Mouse (Mus musculus): Measurements from ENCODE around the gene T2. TPM values are rescaled to one million over a fixed set of nuclear protein-coding genes. Genes with fewer than 3 reads are reported as not detected.
A peak's percentile ranks its signal among the peaks of the same experiment; 100 is the strongest.

Gene T2
- polyA plus RNA-seq, 1 experiment from 2014 or later = 0.58 TPM

GRCm38 (mm10) chr17:8341360-8341963, 14.3 kb upstream of the T2 start:
- WGBS = 6% methylated on average over 45 of the region's 46 CpGs
- H3K36me3 ChIP-seq = no peaks in the 10 kb centered on the region
- H3K4me1 ChIP-seq (replicated peaks) = peaks cover 53% of the 10 kb centered on the region
- no peaks in the 10 kb centered on the region for H3K27me3 ChIP-seq
- no peak; the same call in 1 of the 2 replicates for ATAC-seq (ENCODE audit: low FRiP score, low read depth)
- peak overlapping the region; percentile 97 for H3K9ac ChIP-seq
- peak overlapping the region; percentile 97 for H3K4me2 ChIP-seq
- peak overlapping the region; percentile 95 for H3K27ac ChIP-seq (replicated peaks)
- peak overlapping the region; percentile 80 for H3K4me3 ChIP-seq
- H3K9me3 ChIP-seq = no peaks in the 10 kb centered on the region

GRCm38 (mm10) chr17:8342706-8343105, 13.1 kb upstream of the T2 start:
- peak overlapping the region; percentile 97 for H3K4me2 ChIP-seq
- H3K27me3 ChIP-seq = no peaks in the 10 kb centered on the region
- 43% methylated on average over 5 of the region's 5 CpGs for WGBS
- peak overlapping the region; percentile 97 for H3K9ac ChIP-seq
- no peaks in the 10 kb centered on the region for H3K36me3 ChIP-seq
- 0 out of 2 replicates have a peak overlapping the region, but pooled peaks have one; percentile 10 for H3K27ac ChIP-seq (replicated peaks)
- no peak for ATAC-seq (ENCODE audit: low FRiP score, low read depth)
- H3K9me3 ChIP-seq = no peaks in the 10 kb centered on the region
- peak overlapping the region; percentile 80 for H3K4me3 ChIP-seq
- peaks cover 53% of the 10 kb centered on the region for H3K4me1 ChIP-seq (replicated peaks)

GRCm38 (mm10) chr17:8343416-8343815, 12.4 kb upstream of the T2 start:
- WGBS = 52% methylated on average over 6 of the region's 6 CpGs
- ATAC-seq (ENCODE audit: low FRiP score, low read depth) = no peak
- H3K9ac ChIP-seq = no peak overlapping the region
- no peak overlapping the region for H3K27ac ChIP-seq (replicated peaks)
- no peak overlapping the region for H3K4me3 ChIP-seq
- no peaks in the 10 kb centered on the region for H3K27me3 ChIP-seq
- peaks cover 53% of the 10 kb centered on the region for H3K4me1 ChIP-seq (replicated peaks)
- peak overlapping the region; percentile 97 for H3K4me2 ChIP-seq
- H3K36me3 ChIP-seq = no peaks in the 10 kb centered on the region
- no peaks in the 10 kb centered on the region for H3K9me3 ChIP-seq

- Histone ChIP-seq H3K4me3 (no peak overlapping the region), H3K4me1 (replicated peaks) (peaks cover 15% of the 10 kb centered on the region), H3K27me3 (no peaks in the 10 kb centered on the region), H3K27ac (replicated peaks) (no peak overlapping the region), H3K4me2 (no peak overlapping the region), H3K9me3 (no peaks in the 10 kb centered on the region), H3K9ac (no peak overlapping the region), H3K36me3 (no peaks in the 10 kb centered on the region)
- WGBS = 74% methylated on average over 5 of the region's 5 CpGs
- no peak for ATAC-seq (ENCODE audit: low FRiP score, low read depth)
Measured at GRCm38 (mm10) chr17:8347765-8348285, 8.0 kb upstream of the T2 start.

GRCm38 (mm10) chr17:8348941-8349340, 6.9 kb upstream of the T2 start:
- Histone ChIP-seq H3K4me2 (no peak overlapping the region), H3K4me1 (replicated peaks) (peaks cover 6% of the 10 kb centered on the region; the same call in 1 of the 2 replicates), H3K9ac (no peak overlapping the region), H3K9me3 (no peaks in the 10 kb centered on the region), H3K4me3 (no peak overlapping the region), H3K27ac (replicated peaks) (no peak overlapping the region), H3K36me3 (no peaks in the 10 kb centered on the region), H3K27me3 (no peaks in the 10 kb centered on the region)
- no peak for ATAC-seq (ENCODE audit: low FRiP score, low read depth)
- WGBS = 85% methylated on average over 4 of the region's 4 CpGs

- Histone ChIP-seq H3K4me1 (replicated peaks) (no peaks in the 10 kb centered on the region), H3K9me3 (no peaks in the 10 kb centered on the region), H3K27ac (replicated peaks) (no peak overlapping the region), H3K4me2 (no peak overlapping the region), H3K4me3 (no peak overlapping the region), H3K9ac (no peak overlapping the region), H3K36me3 (no peaks in the 10 kb centered on the region), H3K27me3 (no peaks in the 10 kb centered on the region)
- ATAC-seq (ENCODE audit: low FRiP score, low read depth) = 0 out of 2 replicates have a peak, but pooled peaks have one; percentile 30
- 18% methylated on average over 7 of the region's 7 CpGs for WGBS
Measured at GRCm38 (mm10) chr17:8351088-8351487, 4.7 kb upstream of the T2 start.

- Histone ChIP-seq H3K4me3 (no peak overlapping the region), H3K27me3 (no peaks in the 10 kb centered on the region), H3K27ac (replicated peaks) (no peak overlapping the region), H3K9me3 (no peaks in the 10 kb centered on the region), H3K36me3 (no peaks in the 10 kb centered on the region), H3K4me2 (no peak overlapping the region), H3K4me1 (replicated peaks) (peaks cover 17% of the 10 kb centered on the region), H3K9ac (no peak overlapping the region)
- WGBS = 92% methylated on average over 6 of the region's 6 CpGs
- ATAC-seq (ENCODE audit: low FRiP score, low read depth) = no peak
Measured at GRCm38 (mm10) chr17:8357498-8357897, 1.7 kb downstream of the T2 start.

GRCm38 (mm10) chr17:8360876-8361275, 5.1 kb downstream of the T2 start:
- Histone ChIP-seq H3K4me2 (no peak overlapping the region), H3K9ac (no peak overlapping the region), H3K27ac (replicated peaks) (peak overlapping the region; percentile 63; the same call in 1 of the 2 replicates), H3K4me3 (no peak overlapping the region), H3K36me3 (no peaks in the 10 kb centered on the region), H3K27me3 (no peaks in the 10 kb centered on the region), H3K9me3 (no peaks in the 10 kb centered on the region), H3K4me1 (replicated peaks) (peaks cover 17% of the 10 kb centered on the region)
- 0 out of 2 replicates have a peak, but pooled peaks have one; percentile 29 for ATAC-seq (ENCODE audit: low FRiP score, low read depth)
- WGBS = 82% methylated on average over 5 of the region's 5 CpGs

- H3K4me3 ChIP-seq = no peak overlapping the region
- H3K27me3 ChIP-seq = no peaks in the 10 kb centered on the region
- H3K27ac ChIP-seq (replicated peaks) = peak overlapping the region; percentile 63; the same call in 1 of the 2 replicates
- peak; percentile 64; the same call in 1 of the 2 replicates for ATAC-seq (ENCODE audit: low FRiP score, low read depth)
- H3K9me3 ChIP-seq = no peaks in the 10 kb centered on the region
- 50% methylated on average over 10 of the region's 10 CpGs for WGBS
- H3K36me3 ChIP-seq = no peaks in the 10 kb centered on the region
- H3K4me1 ChIP-seq (replicated peaks) = peaks cover 22% of the 10 kb centered on the region
- H3K9ac ChIP-seq = no peak overlapping the region
- no peak overlapping the region for H3K4me2 ChIP-seq
Measured at GRCm38 (mm10) chr17:8361281-8362103, 5.7 kb downstream of the T2 start.

- H3K4me3 ChIP-seq = 0 out of 2 replicates have a peak overlapping the region, but pooled peaks have one; percentile 4
- no peaks in the 10 kb centered on the region for H3K36me3 ChIP-seq
- peak overlapping the region; percentile 28 for H3K9ac ChIP-seq
- H3K27ac ChIP-seq (replicated peaks) = peak overlapping the region; percentile 99
- peaks cover 59% of the 10 kb centered on the region for H3K4me1 ChIP-seq (replicated peaks)
- peak; percentile 65 for ATAC-seq (ENCODE audit: low FRiP score, low read depth)
- H3K27me3 ChIP-seq = no peaks in the 10 kb centered on the region
- 9% methylated on average over 20 of the region's 20 CpGs for WGBS
- no peaks in the 10 kb centered on the region for H3K9me3 ChIP-seq
- H3K4me2 ChIP-seq = peak overlapping the region; percentile 41
Measured at GRCm38 (mm10) chr17:8367514-8368480, 12.0 kb downstream of the T2 start.

GRCm38 (mm10) chr17:8368570-8368969, 12.8 kb downstream of the T2 start:
- no peaks in the 10 kb centered on the region for H3K36me3 ChIP-seq
- H3K9me3 ChIP-seq = no peaks in the 10 kb centered on the region
- peak overlapping the region; percentile 99 for H3K27ac ChIP-seq (replicated peaks)
- peak overlapping the region; percentile 14; the same call in 1 of the 2 replicates for H3K4me3 ChIP-seq
- H3K9ac ChIP-seq = peak overlapping the region; percentile 35; the same call in 1 of the 2 replicates
- no peaks in the 10 kb centered on the region for H3K27me3 ChIP-seq
- 8% methylated on average over 8 of the region's 8 CpGs for WGBS
- ATAC-seq (ENCODE audit: low FRiP score, low read depth) = peak; percentile 84
- peak overlapping the region; percentile 41 for H3K4me2 ChIP-seq
- peaks cover 67% of the 10 kb centered on the region for H3K4me1 ChIP-seq (replicated peaks)

Measured in hindbrain, embryonic 15.5 days (tissue).